Mouse (Mus musculus): Measurements from ENCODE around the gene Cdc20b.
A peak's percentile ranks its signal among the peaks of the same experiment; 100 is the strongest.

Gene Cdc20b

DNA sequence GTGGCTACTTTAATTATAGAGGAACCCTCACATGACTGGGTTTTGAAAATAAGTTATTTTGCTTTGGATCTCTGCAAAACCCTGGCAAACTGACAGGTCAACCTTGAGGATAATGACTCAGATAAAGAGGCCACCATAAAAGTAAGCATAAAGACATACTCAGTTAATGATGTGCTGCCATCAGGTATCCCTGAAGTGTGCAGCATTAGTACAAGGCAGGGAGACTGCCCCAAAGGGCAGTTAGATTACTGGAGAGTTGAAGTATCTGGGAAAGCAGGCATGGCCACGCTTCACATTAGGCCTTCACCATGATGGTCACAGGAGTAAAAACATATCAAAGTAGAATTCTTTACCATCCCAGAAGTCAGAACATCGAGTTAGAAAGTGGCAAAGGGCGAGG lies 10.0 kb downstream of the Cdc20b start:
- Histone ChIP-seq H3K4me3 (replicated peaks; ENCODE audit: low read length) (no peak overlapping the region), H3K27me3 (ENCODE audit: insufficient read depth, low read length) (peaks cover 44% of the 10 kb centered on the region), H3K9me3 (ENCODE audit: low read length) (no peaks in the 10 kb centered on the region), H3K36me3 (ENCODE audit: insufficient read depth, low read length) (no peaks in the 10 kb centered on the region), H3K4me1 (replicated peaks; ENCODE audit: low read depth, low read length) (peaks cover 19% of the 10 kb centered on the region)
- TF ChIP-seq POU5F1 (IDR thresholded peaks at IDR 0.05; ENCODE audit: borderline replicate concordance, low read length) (no peak), NANOG (IDR thresholded peaks at IDR 0.05; ENCODE audit: borderline replicate concordance, low read length) (no peak), CTCF (conservative IDR thresholded peaks at IDR 0.05; ENCODE audit: low read length) (no peak)

- Histone ChIP-seq H3K4me3 (replicated peaks; ENCODE audit: low read length) (peak overlapping the region; percentile 55), H3K4me1 (replicated peaks; ENCODE audit: low read depth, low read length) (peaks cover 19% of the 10 kb centered on the region), H3K36me3 (ENCODE audit: insufficient read depth, low read length) (no peaks in the 10 kb centered on the region), H3K9me3 (ENCODE audit: low read length) (no peaks in the 10 kb centered on the region), H3K27me3 (ENCODE audit: insufficient read depth, low read length) (peaks cover 39% of the 10 kb centered on the region)
- TF ChIP-seq CTCF (conservative IDR thresholded peaks at IDR 0.05; ENCODE audit: low read length): no peak
- TF ChIP-seq POU5F1 (IDR thresholded peaks at IDR 0.05; ENCODE audit: borderline replicate concordance, low read length): no peak
- TF ChIP-seq NANOG (IDR thresholded peaks at IDR 0.05; ENCODE audit: borderline replicate concordance, low read length): no peak
Observed at GRCm38 (mm10) chr13:113045458-113046110, 10.7 kb downstream of the Cdc20b start.

DNA sequence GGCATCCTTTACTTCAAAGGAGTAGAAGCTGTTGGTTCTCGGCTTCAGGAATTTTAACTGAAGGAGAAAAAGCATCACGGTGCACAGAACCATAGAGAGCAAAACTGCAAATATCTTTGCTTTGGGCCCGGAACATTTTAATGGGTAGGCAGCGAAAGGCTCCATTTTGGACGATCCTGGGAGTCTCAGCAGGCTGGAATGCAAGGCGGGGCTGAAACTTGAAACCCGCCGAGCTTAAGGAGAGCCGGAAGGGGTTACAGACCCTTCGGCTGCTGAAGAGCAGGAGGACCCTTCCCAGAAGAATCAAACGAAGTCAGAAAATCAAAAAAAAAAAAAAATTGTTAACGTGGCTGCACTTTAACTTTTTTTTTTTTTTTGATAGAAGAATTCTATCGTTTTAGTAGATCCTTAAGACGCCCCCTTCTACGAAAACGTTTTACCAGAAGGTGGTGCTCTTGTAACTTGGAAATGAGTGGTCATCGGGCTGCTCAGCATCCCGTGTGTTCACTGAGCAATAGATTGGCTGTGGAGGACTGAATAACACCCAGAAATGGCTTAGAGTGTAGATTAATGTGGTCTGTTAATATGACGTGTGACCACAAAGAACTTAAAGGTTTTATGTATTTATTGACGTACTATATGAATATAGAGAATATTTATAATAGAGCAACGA lies 11.4 kb downstream of the Cdc20b start, which contains the start of gene Gpx8:
Gpx8 (minus strand) TSS at position 200 of the 673 bp plus-strand sequence.
- Histone ChIP-seq H3K36me3 (ENCODE audit: insufficient read depth, low read length) (no peaks in the 10 kb centered on the region), H3K9me3 (ENCODE audit: low read length) (no peaks in the 10 kb centered on the region), H3K27me3 (ENCODE audit: insufficient read depth, low read length) (peaks cover 36% of the 10 kb centered on the region), H3K4me3 (replicated peaks; ENCODE audit: low read length) (peak within 1 kb of the TSS; percentile 55), H3K4me1 (replicated peaks; ENCODE audit: low read depth, low read length) (peaks cover 14% of the 10 kb centered on the region)
- peak; percentile 20; the same call in 1 of the 2 replicates for TF ChIP-seq CTCF (conservative IDR thresholded peaks at IDR 0.05; ENCODE audit: low read length)
- no peak for TF ChIP-seq NANOG (IDR thresholded peaks at IDR 0.05; ENCODE audit: borderline replicate concordance, low read length)

- Histone ChIP-seq H3K4me3 (replicated peaks; ENCODE audit: low read length) (no peak overlapping the region), H3K9me3 (ENCODE audit: low read length) (no peaks in the 10 kb centered on the region), H3K4me1 (replicated peaks; ENCODE audit: low read depth, low read length) (peaks cover 8% of the 10 kb centered on the region), H3K27me3 (ENCODE audit: insufficient read depth, low read length) (peaks cover 30% of the 10 kb centered on the region), H3K36me3 (ENCODE audit: insufficient read depth, low read length) (no peaks in the 10 kb centered on the region)
- no peak for TF ChIP-seq NANOG (IDR thresholded peaks at IDR 0.05; ENCODE audit: borderline replicate concordance, low read length)
Observed at GRCm38 (mm10) chr13:113047018-113047417, 12.1 kb downstream of the Cdc20b start.

DNA sequence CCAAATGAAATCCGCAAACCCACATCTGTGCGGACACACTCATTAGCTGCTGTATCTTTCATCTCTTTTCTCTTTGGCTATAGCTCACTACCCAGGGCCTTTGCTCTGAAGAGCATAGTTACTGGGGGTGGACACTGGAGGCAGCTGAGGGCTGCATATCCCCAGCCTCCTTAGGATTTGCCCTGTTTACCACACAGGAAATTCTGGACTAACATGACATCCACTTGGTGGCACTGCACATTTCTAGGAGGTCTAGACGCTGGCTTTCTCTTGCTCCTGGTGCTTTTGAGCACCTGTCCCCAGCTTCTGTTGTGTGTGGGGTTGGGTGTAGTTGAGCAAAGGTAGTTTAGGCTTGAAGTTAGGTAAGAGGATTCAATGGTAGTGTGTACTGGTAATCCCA lies 12.7 kb downstream of the Cdc20b start:
- Histone ChIP-seq H3K27me3 (ENCODE audit: insufficient read depth, low read length) (peaks cover 30% of the 10 kb centered on the region), H3K36me3 (ENCODE audit: insufficient read depth, low read length) (no peaks in the 10 kb centered on the region), H3K9me3 (ENCODE audit: low read length) (no peaks in the 10 kb centered on the region), H3K4me1 (replicated peaks; ENCODE audit: low read depth, low read length) (peaks cover 8% of the 10 kb centered on the region), H3K4me3 (replicated peaks; ENCODE audit: low read length) (no peak overlapping the region)
- TF ChIP-seq NANOG (IDR thresholded peaks at IDR 0.05; ENCODE audit: borderline replicate concordance, low read length) (no peak), POU5F1 (IDR thresholded peaks at IDR 0.05; ENCODE audit: borderline replicate concordance, low read length) (no peak), CTCF (conservative IDR thresholded peaks at IDR 0.05; ENCODE audit: low read length) (no peak)

DNA sequence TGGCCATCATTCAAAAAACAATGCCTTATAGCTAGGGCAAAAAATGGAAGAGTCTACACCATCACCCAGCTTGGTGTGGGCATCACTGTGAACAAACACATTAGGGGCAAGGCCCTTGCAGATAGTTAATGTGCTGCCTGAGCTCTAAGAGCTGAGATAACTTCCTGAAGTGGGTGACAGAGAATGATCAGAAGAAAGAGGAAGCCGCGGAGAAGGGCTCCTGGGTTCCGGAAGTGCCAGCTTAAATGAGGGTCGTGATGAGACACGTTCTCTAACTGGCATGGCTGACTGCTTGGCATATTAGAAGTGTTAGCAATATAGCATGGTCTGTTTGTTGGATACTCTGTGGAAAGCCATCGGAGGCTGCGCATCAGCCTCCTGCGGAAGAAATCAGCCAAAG lies 19.3 kb downstream of the Cdc20b start:
- Histone ChIP-seq H3K36me3 (ENCODE audit: insufficient read depth, low read length) (no peaks in the 10 kb centered on the region), H3K9me3 (ENCODE audit: low read length) (peaks cover 6% of the 10 kb centered on the region), H3K4me1 (replicated peaks; ENCODE audit: low read depth, low read length) (no peaks in the 10 kb centered on the region), H3K4me3 (replicated peaks; ENCODE audit: low read length) (no peak overlapping the region), H3K27me3 (ENCODE audit: insufficient read depth, low read length) (peaks cover 10% of the 10 kb centered on the region)
- no peak for TF ChIP-seq NANOG (IDR thresholded peaks at IDR 0.05; ENCODE audit: borderline replicate concordance, low read length)
- TF ChIP-seq CTCF (conservative IDR thresholded peaks at IDR 0.05; ENCODE audit: low read length): no peak
- no peak for TF ChIP-seq POU5F1 (IDR thresholded peaks at IDR 0.05; ENCODE audit: borderline replicate concordance, low read length)

DNA sequence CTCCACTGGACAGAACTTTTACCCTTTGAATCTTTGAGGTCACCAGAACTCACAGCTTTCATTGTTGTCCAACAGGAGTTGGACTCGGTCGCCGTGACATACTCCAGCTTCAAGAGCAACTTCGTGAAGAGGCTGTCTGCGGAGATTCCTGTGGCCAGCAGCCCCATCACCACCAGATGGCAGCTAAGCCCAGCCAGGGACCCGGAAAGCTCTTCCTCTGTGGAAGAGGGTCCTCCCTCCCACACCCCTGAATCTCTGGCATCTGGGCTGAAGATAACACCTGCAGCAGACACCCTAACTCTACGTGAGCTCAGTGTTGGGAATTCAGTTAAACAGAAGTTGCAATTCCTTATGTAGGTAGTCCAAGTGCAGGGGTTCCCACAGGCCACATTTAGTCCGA lies 20.9 kb downstream of the Cdc20b start:
- H3K4me3 ChIP-seq (replicated peaks; ENCODE audit: low read length): no peak overlapping the region
- peaks cover 4% of the 10 kb centered on the region; the same call in 1 of the 2 replicates for H3K27me3 ChIP-seq (ENCODE audit: insufficient read depth, low read length)

GRCm38 (mm10) chr13:113061746-113062145 lies 26.8 kb downstream of the Cdc20b start:
- Histone ChIP-seq H3K4me3 (replicated peaks; ENCODE audit: low read length) (no peak overlapping the region), H3K4me1 (replicated peaks; ENCODE audit: low read depth, low read length) (no peaks in the 10 kb centered on the region), H3K27me3 (ENCODE audit: insufficient read depth, low read length) (0 out of 2 replicates have a peak, but pooled peaks cover 2% of the 10 kb centered on the region), H3K9me3 (ENCODE audit: low read length) (peaks cover 8% of the 10 kb centered on the region), H3K36me3 (ENCODE audit: insufficient read depth, low read length) (no peaks in the 10 kb centered on the region)
- TF ChIP-seq POU5F1 (IDR thresholded peaks at IDR 0.05; ENCODE audit: borderline replicate concordance, low read length) (no peak), NANOG (IDR thresholded peaks at IDR 0.05; ENCODE audit: borderline replicate concordance, low read length) (no peak), CTCF (conservative IDR thresholded peaks at IDR 0.05; ENCODE audit: low read length) (no peak)

More for the DNA sequence above, 20.9 kb downstream of the Cdc20b start:
- Histone ChIP-seq H3K4me1 (replicated peaks; ENCODE audit: low read depth, low read length) (no peaks in the 10 kb centered on the region), H3K9me3 (ENCODE audit: low read length) (peaks cover 8% of the 10 kb centered on the region), H3K36me3 (ENCODE audit: insufficient read depth, low read length) (no peaks in the 10 kb centered on the region)
- no peak for TF ChIP-seq POU5F1 (IDR thresholded peaks at IDR 0.05; ENCODE audit: borderline replicate concordance, low read length)
- no peak for TF ChIP-seq NANOG (IDR thresholded peaks at IDR 0.05; ENCODE audit: borderline replicate concordance, low read length)
- TF ChIP-seq CTCF (conservative IDR thresholded peaks at IDR 0.05; ENCODE audit: low read length): no peak
